Mouse (Mus musculus) CD4-positive helper T cell, adult 2 months (primary cell): Measurements from ENCODE around the gene Cdr2.
"Not testable (repeated sequence)": the region's sequence is repeated elsewhere in the genome, so short reads cannot be mapped to it uniquely, and the experiment has no call there.

Experiments used
- DNase-seq: peaks from one replicate; pipeline ENCODE4 v3.0.0-alpha.2; 2012; ENCODE audit warnings: low read depth, missing footprints, low spot score

Cdr2 gene

DNA sequence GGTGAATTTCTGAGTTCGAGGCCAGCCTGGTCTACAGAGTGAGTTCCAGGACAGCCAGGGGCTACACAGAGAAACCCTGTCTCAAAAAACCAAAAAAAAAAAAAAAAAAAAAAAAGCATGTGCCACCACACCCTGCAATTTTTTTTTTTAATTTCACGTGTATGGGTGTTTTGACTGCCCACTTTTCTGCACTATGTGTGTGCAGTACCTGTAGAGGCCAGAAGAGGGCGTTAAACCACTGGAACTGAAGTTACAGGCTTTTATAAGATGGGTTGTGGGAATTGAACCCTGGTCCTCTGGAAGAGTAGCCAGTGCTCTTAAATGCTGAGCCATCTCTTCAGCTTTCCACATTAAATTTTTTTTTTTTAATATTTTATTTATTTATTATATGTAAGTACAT, 71.9 kb downstream of the Cdr2 start:
- not testable (repeated sequence) for DNase-seq
